Mouse (Mus musculus): ENCODE results near the gene Nsun6.

- TF ChIP-seq CTCF (IDR thresholded peaks at IDR 0.05; ENCODE audit: control insufficient read depth, insufficient read depth, insufficient read length), result no peak
- no peak for TF ChIP-seq USF1 (IDR thresholded peaks at IDR 0.05; ENCODE audit: low read depth)
Observed at GRCm38 (mm10) chr2:15067091-15067490, 12.2 kb upstream of the Nsun6 start.
